Mouse (Mus musculus): ENCODE results near the gene Zfp781.
"Not testable (repeated sequence)": the region's sequence is repeated elsewhere in the genome, so short reads cannot be mapped to it uniquely, and the experiment has no call there.

DNA sequence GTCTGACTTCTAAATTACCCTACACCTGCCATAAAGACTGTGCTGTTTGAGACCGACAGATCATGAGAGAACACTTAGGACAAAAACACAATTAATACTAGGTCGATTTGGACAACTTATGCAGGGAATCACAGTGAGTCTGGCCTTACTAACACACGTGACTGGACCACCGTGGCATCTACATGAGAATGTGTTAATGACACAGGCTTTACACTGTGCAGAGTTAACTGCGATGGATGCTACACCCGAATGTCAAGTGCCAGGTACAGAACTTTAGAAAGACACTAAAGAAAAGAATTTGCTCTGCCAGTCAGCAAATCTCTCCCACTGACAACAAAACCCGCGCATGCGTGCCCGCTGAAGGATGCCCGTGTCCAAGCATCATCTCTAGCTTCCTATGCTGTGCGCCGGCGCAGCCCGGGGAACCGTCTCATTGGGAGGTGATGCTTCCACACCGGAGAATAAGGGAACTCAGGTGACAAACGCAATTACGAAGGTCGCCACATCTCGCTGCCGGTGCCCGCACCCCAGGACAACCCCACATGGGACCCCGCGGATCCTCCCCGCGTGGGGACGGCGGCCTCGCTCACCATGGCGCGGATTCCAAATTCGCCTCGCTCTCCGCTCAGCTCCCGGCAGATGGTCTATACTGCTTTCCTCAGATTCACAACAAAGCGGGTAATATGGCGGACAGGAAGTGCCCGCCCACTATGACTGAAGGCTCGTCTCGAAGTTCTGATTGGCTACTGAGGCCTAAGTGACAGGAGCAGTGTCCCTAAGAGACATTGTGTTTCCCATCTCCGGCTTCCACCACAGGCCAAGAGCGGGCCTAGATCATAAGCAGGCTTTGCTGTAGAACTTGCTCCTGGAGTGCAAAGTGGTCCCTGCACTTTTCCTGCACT is at the start of gene Zfp781:
- not testable (repeated sequence) for TF ChIP-seq POLR2A (IDR thresholded peaks at IDR 0.05; ENCODE audit: borderline replicate concordance, low read depth, low read length); CTCF (IDR thresholded peaks at IDR 0.05; ENCODE audit: low read depth, low read length)

Data from bone marrow macrophage, adult 2 months (primary cell).